Mouse (Mus musculus): ENCODE results near the gene Eme1.

Eme1 gene

GRCm38 (mm10) chr11:94596311-94596852, 57.4 kb downstream of the Eme1 start:
- peak; percentile 57 to 72 for DNase-seq

Data from lung, postnatal 4 days (tissue).